Mouse (Mus musculus) liver, embryonic 13.5 days (tissue): ENCODE measurements around the gene Zfp341. TPM values are rescaled to one million over a fixed set of nuclear protein-coding genes. Genes with fewer than 3 reads are reported as not detected.

Source experiments
- ATAC-seq: fragments of 200-750 bp; cut with Nextera tagmentation; 2 replicates; pipeline ENCODE4 v1.8.0; 2017; ENCODE audit warnings: low read depth, mild to moderate bottlenecking, moderate number of reproducible peaks, moderate library complexity
- DNase-seq: peaks from one replicate; pipeline ENCODE4 v3.0.0; 2022
- H3K27ac ChIP-seq: fragments of 300-500 bp; sonication (generic); 2 replicates; pipeline ENCODE4 v1.5.1; 2015; ENCODE audit warnings: moderate library complexity, mild to moderate bottlenecking, inconsistent platforms
- H3K27me3 ChIP-seq: fragments of 300-500 bp; sonication (generic); 2 replicates; pipeline ENCODE4 v1.6.1; 2015; ENCODE audit warnings: mild to moderate bottlenecking, inconsistent platforms
- H3K36me3 ChIP-seq: fragments of 300-500 bp; sonication (generic); 2 replicates; pipeline ENCODE4 v1.6.1; 2015; ENCODE audit warnings: mild to moderate bottlenecking, inconsistent platforms
- H3K4me1 ChIP-seq: fragments of 300-500 bp; sonication (generic); replicated peaks from 2 replicates; pipeline ENCODE4 v1.6.1; 2015; ENCODE audit warnings: inconsistent platforms
- H3K4me2 ChIP-seq: fragments of 300-500 bp; sonication (generic); 2 replicates; pipeline ENCODE4 v1.6.1; 2015; ENCODE audit warnings: inconsistent platforms, mild to moderate bottlenecking, moderate library complexity
- H3K4me3 ChIP-seq: fragments of 300-500 bp; sonication (generic); replicated peaks from 2 replicates; pipeline ENCODE4 v1.5.1; 2015; ENCODE audit warnings: mild to moderate bottlenecking, inconsistent platforms
- H3K9ac ChIP-seq: fragments of 300-500 bp; sonication (generic); 2 replicates; pipeline ENCODE4 v1.6.1; 2015; ENCODE audit warnings: mild to moderate bottlenecking, inconsistent platforms
- H3K9me3 ChIP-seq: fragments of 300-500 bp; sonication (generic); replicated peaks from 2 replicates; pipeline ENCODE4 v1.6.1; 2016; ENCODE audit warnings: inconsistent platforms
- WGBS: fragments of 180-500 bp; shearing (Covaris S2); methylation state at CpG from one replicate; pipeline ENCODE4 v1.1.7; 2015; ENCODE audit not compliant: insufficient replicate concordance; 5-methylcytosine and 5-hydroxymethylcytosine counted together
- polyA plus RNA-seq: library from polyadenylated mRNA; unstranded; fragments of >200 nt; fragmentation: Nextera tagmentation; extraction: Ambion mirVana; gene quantifications from 2 replicates; pipeline ENCODE4 v1.2.1, GENCODE M21; 2015

The Zfp341 gene
- polyA plus RNA-seq, 1 experiment from 2014 or later: 2.1 TPM

GRCm38 (mm10) chr2:154678995-154679394 lies 65.9 kb downstream of the Zfp341 start:
- DNase-seq: no peak
- ATAC-seq: no peak
- Histone ChIP-seq H3K4me2 (no peak overlapping the region), H3K36me3 (peaks cover 12% of the 10 kb centered on the region; the same call in 1 of the 2 replicates), H3K4me3 (no peak overlapping the region), H3K27ac (no peak overlapping the region), H3K9ac (no peak overlapping the region), H3K27me3 (no peaks in the 10 kb centered on the region), H3K4me1 (peaks cover 64% of the 10 kb centered on the region), H3K9me3 (no peaks in the 10 kb centered on the region)
- 41% methylated on average over 3 of the region's 3 CpGs for WGBS

- Histone ChIP-seq H3K27ac (0 out of 2 replicates have a peak overlapping the region, but pooled peaks have one; percentile 18), H3K4me1 (peaks cover 61% of the 10 kb centered on the region), H3K9me3 (no peaks in the 10 kb centered on the region), H3K9ac (peak overlapping the region; percentile 33; the same call in 1 of the 2 replicates), H3K4me3 (no peak overlapping the region), H3K36me3 (peaks cover 10% of the 10 kb centered on the region; the same call in 1 of the 2 replicates), H3K4me2 (no peak overlapping the region), H3K27me3 (no peaks in the 10 kb centered on the region)
- DNase-seq (no peak), ATAC-seq (no peak)
- WGBS: 49% methylated on average over 2 of the region's 2 CpGs
Measured at GRCm38 (mm10) chr2:154680337-154680736, 67.2 kb downstream of the Zfp341 start.

DNA sequence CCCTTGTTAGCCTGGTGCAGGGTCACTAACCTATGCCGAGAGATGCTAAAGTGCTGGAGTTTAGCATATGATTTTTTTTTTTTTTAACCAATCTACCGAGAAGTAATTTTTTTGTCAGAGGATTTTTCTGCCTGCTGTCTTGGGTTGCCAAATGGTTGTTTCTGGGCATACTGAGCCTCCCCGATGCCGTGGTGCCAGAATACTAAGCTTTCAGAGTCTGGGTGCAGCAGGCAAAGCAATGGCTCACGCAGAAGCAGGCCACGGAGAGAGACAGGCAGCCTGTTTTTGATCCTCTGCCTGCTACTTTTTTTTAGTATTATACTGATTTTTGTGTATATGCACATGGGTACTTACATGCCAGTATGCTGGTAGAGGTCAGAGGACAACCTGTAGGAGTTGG lies 67.8 kb downstream of the Zfp341 start:
- Histone ChIP-seq H3K9ac (no peak overlapping the region), H3K27me3 (no peaks in the 10 kb centered on the region), H3K4me1 (peaks cover 59% of the 10 kb centered on the region), H3K36me3 (peaks cover 6% of the 10 kb centered on the region; the same call in 1 of the 2 replicates), H3K9me3 (no peaks in the 10 kb centered on the region), H3K27ac (no peak overlapping the region), H3K4me3 (no peak overlapping the region), H3K4me2 (no peak overlapping the region)
- DNase-seq (no peak), ATAC-seq (no peak)
- WGBS: 84% methylated on average over 6 of the region's 6 CpGs

GRCm38 (mm10) chr2:154682712-154683111 lies 69.6 kb downstream of the Zfp341 start:
- Histone ChIP-seq H3K36me3 (peaks cover 6% of the 10 kb centered on the region; the same call in 1 of the 2 replicates), H3K27me3 (no peaks in the 10 kb centered on the region), H3K9me3 (no peaks in the 10 kb centered on the region), H3K4me3 (no peak overlapping the region), H3K9ac (no peak overlapping the region), H3K4me1 (peaks cover 47% of the 10 kb centered on the region), H3K4me2 (no peak overlapping the region), H3K27ac (no peak overlapping the region)
- ATAC-seq (no peak), DNase-seq (no peak)
- WGBS: 60% methylated on average over 1 of the region's 1 CpGs

GRCm38 (mm10) chr2:154684901-154685470 lies 71.9 kb downstream of the Zfp341 start:
- H3K27ac ChIP-seq: no peak overlapping the region
- no peaks in the 10 kb centered on the region for H3K27me3 ChIP-seq
- ATAC-seq (no peak), DNase-seq (no peak)
- H3K4me3 ChIP-seq: no peak overlapping the region
- 88% methylated on average over 7 of the region's 7 CpGs for WGBS
- peaks cover 27% of the 10 kb centered on the region for H3K4me1 ChIP-seq
- no peak overlapping the region for H3K4me2 ChIP-seq
- peaks cover 12% of the 10 kb centered on the region for H3K36me3 ChIP-seq
- H3K9me3 ChIP-seq: no peaks in the 10 kb centered on the region
- no peak overlapping the region for H3K9ac ChIP-seq

- Histone ChIP-seq H3K4me3 (no peak overlapping the region), H3K9ac (no peak overlapping the region), H3K27ac (no peak overlapping the region), H3K9me3 (no peaks in the 10 kb centered on the region), H3K4me1 (peaks cover 19% of the 10 kb centered on the region), H3K4me2 (no peak overlapping the region), H3K36me3 (peaks cover 20% of the 10 kb centered on the region), H3K27me3 (no peaks in the 10 kb centered on the region)
- 82% methylated on average over 3 of the region's 3 CpGs for WGBS
- DNase-seq: no peak
- no peak for ATAC-seq
Measured at GRCm38 (mm10) chr2:154685772-154686171, 72.7 kb downstream of the Zfp341 start.

DNA sequence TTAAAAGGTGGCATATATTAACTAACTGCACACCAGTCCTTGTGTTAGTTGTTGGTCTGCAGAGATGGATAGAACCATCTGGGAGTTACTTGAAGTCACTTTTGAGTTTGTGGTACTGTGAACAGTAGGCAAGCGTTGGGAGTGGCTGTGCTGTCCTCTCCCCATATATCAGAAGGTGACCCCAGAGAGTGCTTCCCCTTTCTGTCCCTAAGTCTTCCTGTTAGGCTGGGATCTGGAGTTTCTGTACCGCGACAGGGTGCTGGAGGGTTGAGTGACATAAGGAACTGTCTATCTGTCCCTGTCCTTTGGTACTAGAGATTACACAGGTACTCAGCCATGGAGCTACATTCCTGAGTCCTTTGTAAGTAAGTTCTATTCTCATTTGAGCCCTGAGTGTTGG lies 73.7 kb downstream of the Zfp341 start:
- Histone ChIP-seq H3K4me3 (no peak overlapping the region), H3K4me2 (no peak overlapping the region), H3K4me1 (peaks cover 12% of the 10 kb centered on the region), H3K27ac (no peak overlapping the region), H3K9me3 (no peaks in the 10 kb centered on the region), H3K27me3 (no peaks in the 10 kb centered on the region), H3K9ac (no peak overlapping the region), H3K36me3 (peaks cover 28% of the 10 kb centered on the region)
- WGBS: 44% methylated on average over 3 of the region's 3 CpGs
- ATAC-seq: no peak
- DNase-seq: no peak

DNA sequence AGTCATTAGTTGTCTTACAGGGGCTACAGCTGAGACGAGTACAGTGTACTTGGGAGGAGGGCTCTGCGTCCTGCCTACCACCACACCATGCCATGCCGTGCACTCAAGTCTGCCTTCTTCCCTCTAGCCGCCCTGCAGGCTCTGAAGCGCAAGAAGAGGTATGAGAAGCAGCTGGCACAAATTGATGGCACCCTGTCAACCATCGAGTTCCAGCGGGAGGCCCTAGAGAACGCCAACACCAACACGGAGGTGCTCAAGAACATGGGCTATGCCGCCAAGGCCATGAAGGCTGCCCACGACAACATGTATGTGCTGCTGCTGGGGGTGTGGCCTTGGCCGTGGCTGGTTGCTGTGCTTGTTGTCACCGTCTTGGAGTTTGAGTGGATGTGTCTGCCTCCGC lies 76.3 kb downstream of the Zfp341 start:
- Histone ChIP-seq H3K27me3 (no peaks in the 10 kb centered on the region), H3K4me2 (no peak overlapping the region), H3K9ac (no peak overlapping the region), H3K4me1 (peaks cover 17% of the 10 kb centered on the region), H3K27ac (no peak overlapping the region), H3K4me3 (no peak overlapping the region), H3K9me3 (no peaks in the 10 kb centered on the region), H3K36me3 (peaks cover 50% of the 10 kb centered on the region)
- WGBS: 88% methylated on average over 14 of the region's 14 CpGs
- no peak for ATAC-seq
- DNase-seq: no peak

DNA sequence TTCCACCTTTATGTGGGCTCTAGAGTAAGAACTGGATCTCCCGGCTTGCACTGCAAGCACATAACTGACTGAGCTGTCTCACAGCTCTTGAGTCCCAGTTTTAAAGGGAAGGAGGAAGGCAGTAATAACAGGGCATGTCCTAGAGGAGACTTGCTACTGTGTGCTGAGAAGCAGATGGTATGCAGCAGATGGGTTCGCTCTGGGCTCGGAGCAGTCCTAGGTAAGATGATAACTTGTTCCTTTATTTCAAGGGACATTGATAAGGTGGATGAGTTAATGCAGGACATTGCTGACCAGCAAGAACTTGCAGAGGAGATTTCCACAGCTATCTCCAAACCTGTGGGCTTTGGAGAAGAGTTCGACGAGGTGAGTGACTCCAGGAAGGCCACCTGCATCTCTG lies 77.9 kb downstream of the Zfp341 start:
- H3K27ac ChIP-seq: no peak overlapping the region; the same call in 1 of the 2 replicates
- no peaks in the 10 kb centered on the region for H3K27me3 ChIP-seq
- peaks cover 64% of the 10 kb centered on the region for H3K36me3 ChIP-seq
- no peak overlapping the region for H3K9ac ChIP-seq
- no peaks in the 10 kb centered on the region for H3K9me3 ChIP-seq
- peaks cover 10% of the 10 kb centered on the region for H3K4me1 ChIP-seq
- H3K4me2 ChIP-seq: no peak overlapping the region
- no peak for ATAC-seq
- WGBS: 86% methylated on average over 5 of the region's 5 CpGs
- no peak overlapping the region for H3K4me3 ChIP-seq
- no peak for DNase-seq

- WGBS: 76% methylated on average over 11 of the region's 11 CpGs
- ATAC-seq: no peak
- no peak overlapping the region for H3K27ac ChIP-seq
Measured at GRCm38 (mm10) chr2:154693186-154693940, 80.3 kb downstream of the Zfp341 start.

DNA sequence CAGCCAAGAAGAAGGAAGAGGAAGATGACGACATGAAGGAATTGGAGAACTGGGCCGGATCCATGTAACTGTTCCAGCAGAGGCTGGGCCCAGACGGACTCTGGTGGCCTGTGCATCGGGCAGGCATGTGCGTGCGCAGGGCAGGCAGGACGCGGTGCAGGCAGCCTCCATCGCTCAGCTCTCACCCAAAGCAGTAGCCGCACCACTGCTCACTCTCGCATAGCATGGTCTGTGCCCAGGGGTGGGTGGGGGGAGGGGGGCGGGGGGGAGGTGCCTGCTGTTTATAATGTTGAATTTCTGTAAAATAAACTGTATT lies 80.8 kb downstream of the Zfp341 start:
- no peak for DNase-seq
- 89% methylated on average over 12 of the region's 12 CpGs for WGBS
- Histone ChIP-seq H3K27me3 (no peaks in the 10 kb centered on the region), H3K36me3 (peaks cover 64% of the 10 kb centered on the region), H3K9ac (no peak overlapping the region), H3K4me1 (0 out of 2 replicates have a peak, but pooled peaks cover 5% of the 10 kb centered on the region), H3K27ac (no peak overlapping the region), H3K9me3 (no peaks in the 10 kb centered on the region), H3K4me3 (no peak overlapping the region), H3K4me2 (no peak overlapping the region)
- no peak for ATAC-seq

More at GRCm38 (mm10) chr2:154693186-154693940, 80.3 kb downstream of the Zfp341 start:
- no peak overlapping the region for H3K4me2 ChIP-seq
- no peak overlapping the region for H3K4me3 ChIP-seq
- DNase-seq: no peak
- H3K27me3 ChIP-seq: no peaks in the 10 kb centered on the region
- H3K9me3 ChIP-seq: no peaks in the 10 kb centered on the region
- 0 out of 2 replicates have a peak, but pooled peaks cover 5% of the 10 kb centered on the region for H3K4me1 ChIP-seq
- no peak overlapping the region for H3K9ac ChIP-seq
- peaks cover 64% of the 10 kb centered on the region for H3K36me3 ChIP-seq

DNA sequence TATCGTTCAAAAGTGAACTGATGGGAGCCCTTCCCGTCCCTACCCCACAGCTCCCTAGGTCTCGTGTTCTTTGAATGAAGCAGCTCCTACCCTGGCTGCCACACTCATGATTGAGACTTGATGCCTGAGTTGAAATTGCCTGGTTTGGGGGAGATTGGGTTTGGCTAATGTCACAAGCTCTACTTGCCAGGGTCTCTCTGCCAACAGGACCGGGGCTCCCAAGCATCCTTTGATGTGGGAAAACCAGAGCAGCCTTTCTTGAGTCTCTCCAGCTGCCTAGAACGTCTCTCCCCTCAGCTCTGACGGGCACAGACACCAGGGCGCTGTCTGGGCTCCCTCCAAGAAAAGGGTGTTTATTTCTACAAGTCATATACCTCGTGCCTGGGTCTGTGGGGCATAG lies 82.6 kb downstream of the Zfp341 start:
- Histone ChIP-seq H3K4me3 (no peak overlapping the region), H3K36me3 (peaks cover 48% of the 10 kb centered on the region), H3K4me2 (no peak overlapping the region), H3K27me3 (no peaks in the 10 kb centered on the region), H3K9ac (no peak overlapping the region), H3K9me3 (no peaks in the 10 kb centered on the region), H3K4me1 (0 out of 2 replicates have a peak, but pooled peaks cover 5% of the 10 kb centered on the region), H3K27ac (no peak overlapping the region)
- ATAC-seq: no peak
- WGBS: 77% methylated on average over 8 of the region's 8 CpGs
- DNase-seq: no peak
